Mouse (Mus musculus) left cerebral cortex, postnatal 25 days (tissue): ENCODE results near the gene Psmd1. TPM values are rescaled to one million over a fixed set of nuclear protein-coding genes. Genes with fewer than 3 reads are reported as not detected.
"Not testable (repeated sequence)": the region's sequence is repeated elsewhere in the genome, so short reads cannot be mapped to it uniquely, and the experiment has no call there.

ENCODE experiments used
- DNase-seq, 2 experiments: peaks; one replicate each; pipeline ENCODE4 v3.0.0; 2022; ENCODE audit warnings: low spot score in 2 of 2, mixed read lengths in 1 of 2
- intact Hi-C: fragments of 180-260 bp; cut with DNase I; formaldehyde crosslinking; loops from one replicate; pipeline ENCODE4 v1.15.1; 2025
- total RNA-seq, 2 experiments: library from RNA; stranded (reverse); gene quantifications; 2 replicates each; pipeline ENCODE4 v1.2.3; 2021

Psmd1 gene
- total RNA-seq, result 100 to 1,000 TPM; 103 to 108 TPM

DNA sequence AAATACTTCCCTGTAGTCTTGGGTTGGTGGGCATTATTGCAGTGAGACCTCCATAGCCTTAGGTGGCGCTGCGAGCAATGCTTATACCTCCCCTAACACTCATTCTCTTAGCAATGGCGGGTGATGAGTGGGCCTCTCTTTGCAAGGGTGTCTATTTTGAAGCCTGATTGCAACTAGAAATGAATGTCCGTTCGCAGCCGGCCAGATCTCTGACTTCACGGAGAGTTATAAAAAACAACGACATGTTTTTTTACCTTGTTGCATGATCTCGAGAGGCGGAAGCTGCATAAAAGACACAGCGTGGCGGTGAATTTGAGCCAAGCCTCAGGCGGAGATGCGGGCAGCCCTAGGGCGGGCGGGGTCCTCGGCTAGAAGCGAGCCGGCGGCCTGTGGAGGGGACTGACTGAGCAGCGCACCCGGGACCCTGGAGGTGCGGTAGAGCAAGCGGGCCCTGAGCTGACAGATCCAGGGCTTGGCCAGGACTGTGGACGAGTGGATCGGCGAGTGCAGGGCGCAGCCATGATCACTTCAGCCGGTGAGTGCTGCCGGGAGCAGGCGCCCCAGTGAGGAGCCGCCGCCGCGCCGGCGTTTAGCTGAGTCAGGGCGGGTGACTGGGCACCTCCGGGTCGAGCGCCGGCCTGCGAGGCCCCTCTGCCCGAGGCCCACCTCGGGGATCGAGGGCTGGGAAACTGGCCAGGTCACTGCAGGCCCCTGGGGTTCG is at the start of gene Psmd1:
TSS of gene Psmd1 (plus strand) at position 117 of the 721 bp plus-strand sequence.
- intact Hi-C loops, result loop anchor here (5.0 to 10.0 kb wide), 2 partner anchors 212 to 290 kb away; partner anchors contain the start of gene Ncl
- DNase-seq, result peak; percentile 89 to 93

DNA sequence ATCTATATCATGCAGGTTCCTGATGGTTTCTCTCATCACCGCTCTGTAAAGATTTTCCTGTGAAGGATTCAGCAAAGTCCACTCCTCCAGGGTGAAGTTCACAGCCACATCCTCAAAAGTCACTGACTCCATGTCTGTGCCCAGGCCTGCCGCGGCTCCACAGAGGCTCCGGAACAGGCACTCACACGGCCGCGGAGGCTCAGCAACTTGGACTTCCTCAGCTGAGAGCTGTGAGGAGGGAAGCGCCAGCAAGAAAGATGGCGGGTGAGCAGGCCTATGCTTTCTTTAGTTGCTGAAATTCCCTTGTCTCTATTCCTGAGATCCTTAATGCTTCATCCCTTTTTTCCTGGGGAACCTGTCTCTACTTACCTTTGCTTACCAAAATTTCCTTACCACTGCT is 48.4 kb upstream of the Psmd1 start:
- intact Hi-C loops, DNase-seq: not testable (repeated sequence)

DNA sequence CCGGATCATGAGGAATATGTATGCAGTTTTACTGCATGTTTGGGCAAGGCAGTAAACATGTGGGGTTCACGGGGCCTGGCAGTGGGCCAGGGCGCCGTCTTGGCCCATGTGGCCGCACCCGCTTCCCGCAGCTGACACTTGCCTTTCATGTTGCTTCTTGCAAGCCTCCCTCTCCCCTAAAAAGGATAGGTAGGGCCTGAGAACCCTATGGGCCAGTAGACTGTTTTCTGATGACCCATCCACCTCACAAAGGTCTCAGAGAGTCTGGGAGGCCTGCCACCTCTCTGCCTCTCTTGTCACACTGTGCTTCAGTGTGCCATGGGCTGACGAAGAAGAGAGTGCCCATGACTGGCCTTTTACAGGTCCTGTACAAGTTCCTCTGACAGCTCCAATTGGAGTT is 47.7 kb upstream of the Psmd1 start, which contains the start of gene Spata3:
TSS of gene Spata3 (plus strand) at position 301 of the 400 bp plus-strand sequence.
- no peak for DNase-seq
- intact Hi-C loops, result no loop called here

DNA sequence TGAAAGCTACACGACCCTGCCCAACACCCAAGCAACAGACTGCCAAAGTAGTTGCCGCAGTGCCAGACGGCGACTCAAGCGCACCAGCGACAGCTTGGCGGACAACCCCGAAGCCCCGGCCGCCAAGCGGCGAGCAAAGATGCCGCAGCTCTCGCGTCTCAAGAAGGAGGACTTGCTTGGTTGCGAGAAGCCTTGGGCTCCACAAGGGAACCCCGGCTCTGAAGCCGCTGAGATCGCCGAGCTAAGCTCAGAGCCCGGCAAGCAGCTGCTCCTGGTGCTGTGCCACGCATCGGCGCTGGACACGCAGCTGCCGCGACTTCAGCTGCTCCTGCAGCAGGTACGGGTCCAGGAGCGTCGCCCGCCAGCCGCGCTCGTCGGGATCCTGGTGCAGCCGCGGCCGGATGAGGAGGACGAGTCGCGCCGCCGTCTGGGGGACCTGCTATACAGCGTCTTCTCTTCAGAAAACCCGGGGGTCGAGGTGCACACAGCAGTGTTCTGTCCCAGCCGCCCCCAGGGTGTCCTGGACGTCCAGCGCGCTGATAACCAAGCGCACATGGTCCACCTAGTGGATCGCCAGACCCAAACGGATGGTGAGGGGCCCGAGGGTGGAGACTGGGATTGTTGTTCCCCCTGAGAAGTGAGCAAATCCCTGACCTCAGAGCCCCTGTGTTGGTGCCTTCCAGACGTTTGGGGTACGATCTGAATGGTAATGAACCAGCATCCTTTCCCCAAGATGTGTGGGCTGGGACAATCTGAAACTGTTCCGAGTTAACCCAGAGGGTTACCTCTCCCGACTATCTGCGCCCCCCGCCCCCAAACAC is 45.7 kb upstream of the Psmd1 start:
- intact Hi-C loops, result no loop called here
- peak; percentile 75 to 76 for DNase-seq

DNA sequence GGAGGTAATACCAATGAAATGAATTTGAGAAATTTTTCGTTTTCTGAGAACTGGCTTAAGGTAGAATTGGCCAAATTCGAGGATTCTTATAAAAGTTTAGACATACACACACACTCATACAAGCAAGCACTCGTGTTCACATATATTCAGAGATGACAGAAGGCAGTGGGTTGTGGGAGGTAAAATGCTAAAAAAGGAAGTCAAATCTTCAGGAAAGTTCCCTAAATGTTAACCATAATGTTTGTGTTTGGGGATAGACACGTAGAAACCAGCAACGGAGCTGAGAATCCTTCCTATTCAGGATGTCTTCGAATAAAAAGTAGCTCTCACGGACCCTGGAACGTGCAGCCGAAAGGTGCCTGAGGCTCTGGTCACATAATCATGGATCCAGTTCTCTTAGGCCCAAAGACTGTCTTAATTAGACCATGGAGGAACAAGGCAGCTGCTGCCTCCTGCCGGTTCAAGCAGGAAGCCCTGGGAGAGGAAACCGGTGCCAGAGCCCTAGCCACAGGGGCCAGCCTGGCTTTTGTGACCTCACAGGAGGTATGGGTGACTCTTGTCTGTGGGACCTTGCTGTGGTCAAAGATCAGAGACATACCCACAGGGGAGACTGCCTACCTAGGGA is 42.7 kb upstream of the Psmd1 start:
- peak; percentile 50 to 86 for DNase-seq
- intact Hi-C loops, result loop anchor here (5.0 kb wide), 1 partner anchor 149 kb away; no protein-coding TSS in a partner anchor

DNA sequence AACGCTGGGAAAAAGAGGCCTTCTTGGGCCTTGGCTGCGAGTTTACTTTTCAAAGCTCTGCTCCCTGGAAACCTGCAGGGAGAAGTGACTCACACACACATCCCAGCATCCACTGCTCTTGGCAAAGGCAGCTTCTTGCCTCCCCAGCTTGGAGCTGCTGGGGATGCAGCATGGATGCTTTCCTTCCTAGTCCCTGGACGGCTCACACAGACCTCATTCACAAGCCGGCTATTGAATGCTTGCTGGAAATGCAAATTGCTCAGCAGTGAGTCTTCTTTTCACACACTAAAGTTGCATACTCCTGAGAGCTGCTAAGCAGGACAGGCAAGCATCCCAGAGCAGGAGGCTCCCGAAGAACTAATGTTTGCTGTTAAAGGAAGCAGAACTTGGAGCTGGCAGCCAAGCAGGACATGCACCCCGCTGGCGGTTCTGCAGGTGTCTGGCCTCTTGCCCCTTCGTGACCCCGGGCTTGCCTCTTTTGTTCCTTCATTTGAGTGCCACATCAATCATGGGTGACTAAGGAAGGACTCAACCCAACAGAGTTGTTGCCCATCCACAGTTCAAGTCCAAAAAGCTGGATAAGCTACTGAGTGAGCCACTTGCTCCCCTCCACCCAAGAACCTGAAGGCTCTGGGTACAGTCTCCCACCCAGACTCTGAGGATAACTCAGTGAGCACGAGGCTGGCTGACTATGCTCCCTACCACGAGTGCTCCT is 31.8 kb upstream of the Psmd1 start:
- DNase-seq, result peak; percentile 53 to 91
- intact Hi-C loops, result no loop called here

DNA sequence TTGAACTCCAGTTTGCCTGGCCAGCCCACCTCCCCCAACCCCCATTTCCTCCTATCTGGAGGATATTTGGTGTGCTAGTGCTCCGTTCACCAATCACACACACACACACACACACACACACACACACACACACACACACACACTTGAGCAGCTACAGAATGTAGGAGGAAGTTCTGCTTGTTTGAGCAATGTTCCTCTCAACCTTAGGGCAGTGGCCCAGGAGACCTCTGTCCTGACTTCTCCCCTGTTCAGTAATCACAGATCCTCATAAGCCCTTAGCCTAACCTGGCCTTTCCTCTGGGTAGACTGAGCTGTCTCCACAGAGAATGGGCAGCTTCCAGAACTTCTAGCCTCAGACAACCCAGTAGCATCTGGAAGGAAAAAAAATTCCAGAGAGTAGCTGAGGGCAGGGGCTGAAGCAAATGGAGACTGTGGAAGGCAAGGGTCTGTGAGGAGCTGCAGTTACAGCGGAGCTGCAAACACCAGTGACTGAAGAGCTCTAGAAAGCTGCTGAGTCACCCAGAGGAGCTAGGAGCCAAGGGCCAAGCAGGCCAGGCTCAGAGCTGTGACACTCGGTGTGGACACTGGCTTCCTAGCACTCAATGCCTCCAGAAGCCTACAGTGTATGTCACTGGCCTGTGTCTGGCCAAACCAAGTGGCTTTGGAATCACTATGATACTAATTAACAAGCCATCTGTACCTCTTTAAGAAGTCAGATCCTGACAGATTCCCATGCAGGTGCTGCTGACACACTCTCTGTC is 25.8 kb upstream of the Psmd1 start:
- no peak for DNase-seq
- intact Hi-C loops, result no loop called here

DNA sequence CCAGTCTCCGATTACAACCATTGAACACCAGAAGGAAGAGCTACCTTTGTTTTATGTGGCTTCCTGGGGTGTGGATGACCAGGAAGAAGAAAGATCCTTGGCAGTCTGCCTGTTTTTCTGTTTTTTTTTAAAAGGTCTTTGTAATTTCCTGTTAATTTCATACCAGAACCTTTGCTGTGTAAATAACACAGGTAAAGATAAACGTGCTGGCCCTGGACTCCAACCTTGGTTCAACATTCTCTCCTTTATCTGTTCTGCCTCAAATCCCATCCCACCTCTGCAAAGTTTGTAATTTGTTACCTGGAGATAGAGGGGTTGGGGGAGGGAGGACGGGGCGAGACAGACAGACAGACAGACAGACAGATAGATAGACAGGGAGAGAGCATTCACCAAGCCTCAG is 24.1 kb upstream of the Psmd1 start:
- no peak for DNase-seq
- intact Hi-C loops, result no loop called here

DNA sequence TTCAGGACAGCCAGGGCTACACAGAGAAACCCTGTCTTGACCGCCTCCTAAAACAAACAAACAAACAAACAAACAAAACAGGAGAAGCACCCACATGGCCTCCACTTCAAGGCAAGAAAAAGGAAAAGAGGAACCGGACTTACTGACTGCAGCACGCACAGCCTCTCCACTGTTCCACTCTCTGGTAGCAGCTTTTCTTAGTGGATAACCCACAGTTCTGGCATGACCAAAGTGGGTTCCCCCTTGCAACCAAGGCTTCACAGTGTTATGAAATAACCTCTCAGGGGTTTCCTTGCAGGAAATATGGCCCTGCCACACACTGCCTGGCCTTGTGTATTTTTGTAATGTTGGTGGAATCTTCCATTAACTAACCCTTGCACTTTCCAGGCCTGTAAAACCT is 23.4 kb upstream of the Psmd1 start:
- no peak for DNase-seq
- intact Hi-C loops, result no loop called here

DNA sequence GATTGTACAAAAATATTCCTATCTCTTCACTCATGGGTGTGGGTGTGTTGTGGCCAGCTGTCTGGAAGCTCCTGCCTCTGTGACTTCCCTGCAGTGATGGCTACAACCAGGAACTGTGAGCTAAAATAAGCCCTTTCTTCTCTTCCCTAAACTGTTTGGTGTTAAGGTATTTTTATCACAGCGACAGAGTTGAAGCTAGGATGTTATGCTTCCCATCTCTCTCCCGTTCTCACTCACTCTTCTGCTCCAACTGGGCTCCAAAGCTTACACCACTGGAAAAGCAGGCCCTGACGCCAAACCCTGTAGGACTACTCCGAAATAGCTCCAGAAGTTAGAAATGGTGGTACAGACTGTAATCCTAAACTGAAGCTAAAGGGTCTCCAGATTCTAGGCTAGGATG is 19.1 kb upstream of the Psmd1 start:
- DNase-seq, result peak in 1 of 2 experiments; percentile 67
- intact Hi-C loops, result no loop called here

DNA sequence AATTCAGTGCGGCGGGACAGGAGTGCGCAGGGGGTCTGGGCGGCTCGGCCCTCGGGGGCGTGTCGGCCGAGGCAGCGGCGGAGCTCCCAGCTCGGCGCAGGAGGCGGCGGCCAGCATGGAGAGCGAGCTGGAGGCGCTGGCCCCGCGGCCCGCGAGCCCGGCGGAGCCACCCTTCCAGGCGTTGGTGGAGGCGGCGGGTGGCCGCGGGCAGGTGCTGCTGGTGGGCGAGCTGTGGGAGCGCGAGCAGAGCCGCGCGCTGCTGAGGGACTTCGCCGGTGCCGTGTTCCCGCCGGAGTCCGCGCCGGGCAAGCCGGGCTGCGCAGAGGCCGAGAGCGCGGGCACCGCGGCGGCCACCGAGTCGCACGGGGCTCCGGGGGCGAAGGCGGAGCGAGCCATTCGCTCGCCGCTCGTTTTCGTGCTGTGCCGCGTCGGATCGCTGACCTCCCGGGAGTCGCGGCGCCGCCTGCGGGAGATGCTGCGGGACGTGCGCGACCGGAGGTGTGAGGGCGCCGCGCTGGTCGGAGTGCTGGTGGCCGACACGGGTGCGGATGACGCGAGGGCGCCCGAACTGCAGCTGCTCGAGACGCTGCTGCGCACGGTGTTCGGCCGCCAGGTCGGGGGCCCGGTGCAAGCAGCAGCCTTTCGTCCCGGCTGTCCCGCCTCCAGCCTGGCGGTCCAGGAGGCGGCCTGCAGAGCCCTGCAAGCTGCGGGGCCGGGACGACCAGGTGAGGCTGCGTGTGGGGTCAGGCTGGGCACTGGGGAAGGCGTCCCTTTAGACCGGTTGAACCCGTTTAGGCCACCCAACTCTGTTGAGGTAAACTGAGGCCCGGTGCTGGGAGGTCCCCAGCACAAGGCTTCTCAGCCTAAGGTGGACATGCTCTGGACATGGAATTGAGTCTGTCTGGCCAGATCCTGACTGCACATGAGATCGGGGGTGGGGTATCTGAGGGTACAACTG is 18.1 kb upstream of the Psmd1 start, which contains the start of gene 2810459M11Rik:
TSS of gene 2810459M11Rik (plus strand) at position 16 of the 958 bp plus-strand sequence.
- intact Hi-C loops, result no loop called here
- peak; percentile 41 to 60 for DNase-seq

DNA sequence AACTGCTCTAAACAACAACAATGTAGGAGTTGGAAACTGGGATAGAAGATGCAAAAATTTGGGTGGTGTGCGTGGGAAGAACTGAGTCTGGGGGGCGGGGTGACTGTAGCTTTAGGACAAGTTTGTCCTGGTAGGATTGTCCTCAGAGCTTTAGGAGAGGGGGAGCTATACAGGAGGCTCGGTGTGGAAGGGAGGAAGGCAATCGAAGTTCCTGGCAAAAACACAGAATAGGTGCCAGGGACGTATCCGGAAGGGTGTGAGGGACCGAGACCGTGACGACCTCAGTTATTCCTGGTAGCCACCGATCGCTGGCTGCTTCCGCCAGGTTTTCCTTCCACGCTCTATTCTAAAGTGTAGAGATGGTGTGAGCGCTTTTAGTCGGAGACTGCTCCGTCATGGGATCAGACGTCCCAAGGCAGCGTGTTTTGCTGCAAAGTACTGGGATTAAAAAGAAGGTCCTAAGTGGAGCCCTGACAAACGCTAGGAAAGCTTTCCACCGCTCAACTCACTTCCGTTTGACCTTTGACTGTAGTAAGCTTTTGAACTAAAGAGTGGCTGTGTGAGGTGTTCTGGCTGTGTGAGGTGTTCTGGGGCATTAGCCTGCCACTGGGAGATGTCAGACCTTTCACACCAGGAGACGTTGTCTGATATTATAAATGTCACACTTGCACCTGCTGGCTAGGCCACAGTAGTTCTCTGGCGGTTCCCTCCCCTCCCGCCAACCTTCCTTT is 17.2 kb upstream of the Psmd1 start:
- intact Hi-C loops, result no loop called here
- no peak for DNase-seq

DNA sequence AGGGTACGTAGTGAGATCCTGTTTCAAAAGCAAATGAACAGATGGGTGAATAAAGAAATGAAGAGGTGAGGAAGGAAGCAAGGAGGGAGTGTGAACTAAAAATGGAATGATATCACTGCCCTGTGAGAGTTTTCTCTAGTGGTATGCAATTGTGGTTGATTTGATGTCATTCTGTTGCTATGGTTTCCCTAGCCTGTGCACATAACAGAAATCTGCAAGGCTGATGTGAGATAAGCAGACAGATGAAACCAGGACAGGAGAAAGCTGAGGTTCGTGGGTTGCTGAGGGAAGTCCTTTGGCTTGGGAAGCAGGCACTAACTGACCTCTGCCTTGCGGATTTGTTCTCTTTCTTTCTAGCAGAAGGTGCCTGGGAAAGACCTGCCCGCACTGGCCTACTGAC is 16.0 kb upstream of the Psmd1 start:
- no peak for DNase-seq
- intact Hi-C loops, result no loop called here

DNA sequence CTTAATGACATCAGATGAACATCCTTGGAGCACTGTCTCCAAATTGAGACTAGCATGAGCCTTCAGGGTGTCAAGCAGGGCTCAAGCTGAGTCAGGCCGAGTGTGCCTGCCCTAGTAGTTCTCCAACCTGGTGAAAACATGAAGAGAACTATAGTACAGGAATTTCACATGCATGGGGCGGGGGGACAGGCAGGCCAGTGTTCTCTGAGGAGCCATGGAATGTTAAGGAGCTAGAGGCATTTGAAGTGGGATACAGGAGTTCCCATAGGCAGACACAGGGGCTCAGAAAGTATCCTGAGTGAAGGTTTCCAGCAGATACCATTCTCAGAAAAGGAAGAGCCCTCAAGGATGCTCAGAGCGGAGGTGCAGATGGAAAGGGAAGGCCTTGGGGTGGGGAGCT is 15.4 kb upstream of the Psmd1 start:
- DNase-seq, result no peak
- intact Hi-C loops, result no loop called here

DNA sequence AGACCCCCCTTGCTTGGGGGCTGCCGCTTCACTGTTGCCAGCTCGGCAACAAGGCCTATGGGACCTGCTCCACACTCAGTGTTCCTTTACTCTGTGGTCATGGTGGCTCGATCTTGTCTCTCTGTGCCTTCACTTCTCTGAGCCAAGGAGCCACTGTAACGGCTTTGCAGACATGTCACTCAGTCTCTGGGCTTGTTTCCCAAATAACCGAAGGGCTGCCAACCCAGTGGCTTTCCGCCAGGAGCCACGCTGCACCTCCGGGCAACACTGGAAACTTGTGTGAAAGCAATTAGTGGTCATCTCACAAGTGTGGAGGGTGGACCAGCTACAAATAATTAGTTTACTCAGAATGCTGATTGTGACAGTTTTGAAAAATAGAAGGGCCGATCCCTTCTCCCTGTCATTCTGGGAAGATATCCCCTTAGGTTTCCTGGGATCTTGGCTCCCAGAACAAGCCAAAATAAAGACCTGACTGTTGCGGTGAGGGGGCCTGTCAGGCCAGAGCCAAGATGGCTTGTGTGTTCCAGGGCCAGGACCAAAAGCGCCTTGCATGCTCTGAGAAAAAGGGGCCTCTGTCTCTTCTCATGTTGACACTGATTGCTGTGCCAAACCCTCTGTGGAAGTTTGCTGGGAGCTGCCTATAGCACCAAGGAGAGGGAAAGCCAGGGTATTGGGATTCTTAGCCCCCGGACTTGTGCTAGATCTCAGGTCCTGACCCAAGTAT is 10.8 kb upstream of the Psmd1 start:
- intact Hi-C loops, result no loop called here

DNA sequence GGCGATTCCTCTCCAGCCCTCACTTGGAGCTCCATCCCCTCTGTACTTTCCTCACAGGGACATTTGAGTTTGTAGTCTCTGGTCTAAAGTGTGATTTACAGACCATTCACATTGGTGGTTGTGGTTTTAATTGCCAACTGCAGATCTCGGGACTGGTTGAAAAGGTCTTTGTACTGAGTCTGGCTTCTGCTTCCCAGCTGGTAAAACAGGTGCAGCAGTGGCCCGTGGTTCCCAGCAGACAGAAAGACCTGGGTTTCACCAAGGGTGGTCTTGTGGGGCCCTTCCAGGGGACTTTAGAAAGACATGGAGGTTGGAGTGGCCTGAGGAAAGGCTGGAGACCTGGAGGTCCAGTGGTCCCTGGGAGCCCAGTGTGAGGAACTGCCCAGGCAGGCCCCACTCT is 9.2 kb upstream of the Psmd1 start:
- no peak for DNase-seq
- intact Hi-C loops, result loop anchor here (5.0 kb wide), 1 partner anchor 123 kb away; no protein-coding TSS in a partner anchor

More for the DNA sequence above, 10.8 kb upstream of the Psmd1 start:
- peak; percentile 58 to 66 for DNase-seq
